Comparison of ENCODE assay signal across 8 mouse cellular contexts in the genomic region with DNA sequence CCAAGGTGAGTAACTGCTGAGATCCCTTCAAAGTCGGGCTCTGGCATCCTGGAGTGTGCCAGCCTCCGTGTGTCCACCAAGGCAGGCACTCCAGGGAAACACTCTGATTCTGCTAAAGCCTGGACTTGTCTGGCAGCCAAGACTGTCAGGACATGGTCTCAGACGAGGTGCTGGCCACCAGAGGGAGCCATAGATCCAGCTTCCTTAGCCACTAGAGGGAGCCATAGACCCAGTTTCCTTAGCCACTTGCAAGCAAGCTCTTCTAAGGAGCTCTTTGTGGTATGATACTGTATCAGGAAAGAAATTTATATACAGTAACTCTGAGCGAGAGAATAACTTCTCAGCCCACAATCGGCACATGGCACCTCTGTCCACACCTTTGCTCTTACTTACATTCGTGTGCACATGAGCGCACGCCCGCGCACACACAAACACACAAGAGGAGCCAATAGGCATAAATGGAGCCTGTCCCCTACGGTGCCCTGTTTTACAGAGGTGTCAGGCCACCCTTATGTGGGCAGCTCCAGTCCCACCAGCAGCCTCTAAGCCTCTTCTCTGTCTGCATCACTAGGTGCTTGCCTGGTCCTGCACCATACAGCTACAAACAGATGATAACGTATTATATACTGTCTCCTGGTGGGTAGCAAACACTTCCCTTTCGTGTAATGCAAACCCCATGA. TPM values are rescaled to one million over a fixed set of nuclear protein-coding genes. Genes with fewer than 3 reads are reported as not detected.
A peak's percentile ranks its signal among the peaks of the same experiment; 100 is the strongest.
DNase-seq lines count a peak whose midpoint lies in the region; ATAC-seq and TF ChIP-seq lines count a peak whose summit lies in the region.

No protein-coding gene starts in this region.

- H3K4me1 ChIP-seq in forebrain, embryonic 14.5 days (ENCODE audit: control insufficient read depth, insufficient read depth, low read length): no peaks in the 10 kb centered on the region
- peaks cover 13% of the 10 kb centered on the region for H3K4me1 ChIP-seq in liver, postnatal 0 days (ENCODE audit: insufficient read depth)
- 0 out of 2 replicates have a peak, but pooled peaks cover 3% of the 10 kb centered on the region for H3K4me1 ChIP-seq in neural tube, embryonic 14.5 days (ENCODE audit: control insufficient read depth, insufficient read depth, low read length)
- H3K4me1 ChIP-seq in testis, adult 2 months (ENCODE audit: control insufficient read depth, insufficient read depth, low read length): no peaks in the 10 kb centered on the region; the same call in 1 of the 2 replicates

- peak; percentile 100 for TF ChIP-seq CTCF in liver, postnatal 0 days (IDR thresholded peaks at IDR 0.05; ENCODE audit: low read depth)
- TF ChIP-seq CTCF in testis, adult 2 months (IDR thresholded peaks at IDR 0.05; ENCODE audit: control insufficient read depth, insufficient read depth, insufficient replicate concordance, low read depth, low read length): peak; percentile 99

- ATAC-seq in forebrain, embryonic 14.5 days: peak; percentile 76
- peak; percentile 33 for ATAC-seq in liver, postnatal 0 days
- peak; percentile 75 for ATAC-seq in neural tube, embryonic 14.5 days (ENCODE audit: low read depth)

- TF ChIP-seq POLR2A in testis, adult 2 months (IDR thresholded peaks at IDR 0.05; ENCODE audit: control insufficient read depth, low read depth, low read length): no peak

- no peak overlapping the region for H3K4me2 ChIP-seq in forebrain, embryonic 14.5 days (ENCODE audit: low read length)
- H3K4me2 ChIP-seq in liver, postnatal 0 days (ENCODE audit: low read depth, low read length): no peak overlapping the region
- no peak overlapping the region for H3K4me2 ChIP-seq in neural tube, embryonic 14.5 days (ENCODE audit: low read depth, low read length)

- intact Hi-C loops in heart, postnatal 14 days (cut with DNase I): loop anchor here (1.0 to 5.0 kb wide), 4 partner anchors 48 to 222 kb away; no protein-coding TSS in a partner anchor

- H3K36me3 ChIP-seq in forebrain, embryonic 14.5 days (ENCODE audit: control insufficient read depth, insufficient read depth, low read length): no peaks in the 10 kb centered on the region
- H3K36me3 ChIP-seq in liver, postnatal 0 days (replicated peaks; ENCODE audit: insufficient read depth, low read length): no peaks in the 10 kb centered on the region
- H3K36me3 ChIP-seq in neural tube, embryonic 14.5 days (ENCODE audit: control insufficient read depth, insufficient read depth, low read length): no peaks in the 10 kb centered on the region
- no peaks in the 10 kb centered on the region for H3K36me3 ChIP-seq in testis, adult 2 months (ENCODE audit: control insufficient read depth, insufficient read depth, low read length)

- no peaks in the 10 kb centered on the region for H3K27me3 ChIP-seq in forebrain, embryonic 14.5 days (replicated peaks; ENCODE audit: control insufficient read depth, insufficient read depth, low read length)
- H3K27me3 ChIP-seq in liver, postnatal 0 days (ENCODE audit: insufficient read depth, low read length): no peaks in the 10 kb centered on the region
- no peaks in the 10 kb centered on the region for H3K27me3 ChIP-seq in neural tube, embryonic 14.5 days (ENCODE audit: control insufficient read depth, insufficient read depth, low read length)
- no peaks in the 10 kb centered on the region for H3K27me3 ChIP-seq in testis, adult 2 months (ENCODE audit: control insufficient read depth, insufficient read depth, low read length)

- 0 out of 2 replicates have a peak overlapping the region, but pooled peaks have one; percentile 2 for H3K9ac ChIP-seq in forebrain, embryonic 14.5 days (ENCODE audit: low read length)
- no peak overlapping the region for H3K9ac ChIP-seq in liver, postnatal 0 days (replicated peaks)
- H3K9ac ChIP-seq in neural tube, embryonic 14.5 days (replicated peaks; ENCODE audit: low read depth, low read length): no peak overlapping the region

- no peak overlapping the region for H3K4me3 ChIP-seq in forebrain, embryonic 14.5 days (ENCODE audit: low read depth, low read length)
- no peak overlapping the region for H3K4me3 ChIP-seq in liver, postnatal 0 days (ENCODE audit: low read depth, low read length)
- no peak overlapping the region for H3K4me3 ChIP-seq in neural tube, embryonic 14.5 days (ENCODE audit: low read depth, low read length)
- H3K4me3 ChIP-seq in testis, adult 2 months (ENCODE audit: control insufficient read depth, low read depth, low read length): no peak overlapping the region

- 39% methylated on average over 13 of the region's 13 CpGs for WGBS in forebrain, embryonic 14.5 days
- 48% methylated on average over 13 of the region's 13 CpGs for WGBS in large intestine, adult 2 months
- WGBS in liver, postnatal 0 days (ENCODE audit: insufficient replicate concordance): 49% methylated on average over 13 of the region's 13 CpGs
- WGBS in neural tube, embryonic 14.5 days: 42% methylated on average over 13 of the region's 13 CpGs

- DNase-seq in ES-CJ7 (ENCODE audit: low read depth, low spot score): peak; percentile 92
- DNase-seq in cerebellum, adult 11 months: peak; percentile 94
- DNase-seq in forebrain, embryonic 14.5 days (ENCODE audit: low spot score): peak; percentile 94
- DNase-seq in heart, postnatal 14 days: peak; percentile 90 to 96
- peak; percentile 57 for DNase-seq in large intestine, adult 2 months (ENCODE audit: low read depth, low spot score)
- peak; percentile 92 for DNase-seq in liver, postnatal 0 days

- H3K9me3 ChIP-seq in forebrain, embryonic 14.5 days (replicated peaks; ENCODE audit: control insufficient read depth, low read length): no peaks in the 10 kb centered on the region
- H3K9me3 ChIP-seq in liver, postnatal 0 days (ENCODE audit: low read length): no peaks in the 10 kb centered on the region
- no peaks in the 10 kb centered on the region for H3K9me3 ChIP-seq in neural tube, embryonic 14.5 days (ENCODE audit: control insufficient read depth, low read length)

- TF ChIP-seq EP300 in liver, postnatal 0 days (IDR thresholded peaks at IDR 0.05; ENCODE audit: low read depth): no peak

- no peak overlapping the region for H3K27ac ChIP-seq in forebrain, embryonic 14.5 days (ENCODE audit: low read depth, low read length)
- H3K27ac ChIP-seq in liver, postnatal 0 days (ENCODE audit: low read depth): no peak overlapping the region
- no peak overlapping the region for H3K27ac ChIP-seq in neural tube, embryonic 14.5 days (ENCODE audit: low read depth, low read length)
- H3K27ac ChIP-seq in testis, adult 2 months (ENCODE audit: control insufficient read depth, insufficient read depth, low read depth, low read length): no peak overlapping the region

RNA-seq across cellular contexts. Expression of a gene that starts 35.6 kb away (rescaled TPM):
- polyA plus RNA-seq in forebrain, embryonic 14.5 days (2014; fragmentation: Nextera tagmentation; extraction: Ambion mirVana): 21.3 and 24.1 TPM in 2 replicates
- total RNA-seq in heart, postnatal 14 days (2021): 10 to 100 TPM; 30.0 to 31.8 TPM
- 18.9 and 26.6 TPM in 2 replicates for polyA plus RNA-seq in large intestine, adult 2 months (2012; rRNA removed)
- 137 and 167 TPM in 2 replicates for polyA plus RNA-seq in liver, postnatal 0 days (2015; fragmentation: Nextera tagmentation; extraction: Ambion mirVana)
- 5.3 and 42.6 TPM in 2 replicates for polyA plus RNA-seq in neural tube, embryonic 14.5 days (2014; fragmentation: Nextera tagmentation; extraction: Ambion mirVana)
- 10.5 and 10.8 TPM in 2 replicates for polyA plus RNA-seq in testis, adult 2 months (2012; rRNA removed)
